Mouse (Mus musculus) MN1 (cell line): ENCODE results near the gene Tnf.

Source experiments
- DNase-seq: peaks from one replicate; pipeline ENCODE4 v3.0.0-alpha.2; 2016; ENCODE audit warnings: low spot score

Tnf gene

DNA sequence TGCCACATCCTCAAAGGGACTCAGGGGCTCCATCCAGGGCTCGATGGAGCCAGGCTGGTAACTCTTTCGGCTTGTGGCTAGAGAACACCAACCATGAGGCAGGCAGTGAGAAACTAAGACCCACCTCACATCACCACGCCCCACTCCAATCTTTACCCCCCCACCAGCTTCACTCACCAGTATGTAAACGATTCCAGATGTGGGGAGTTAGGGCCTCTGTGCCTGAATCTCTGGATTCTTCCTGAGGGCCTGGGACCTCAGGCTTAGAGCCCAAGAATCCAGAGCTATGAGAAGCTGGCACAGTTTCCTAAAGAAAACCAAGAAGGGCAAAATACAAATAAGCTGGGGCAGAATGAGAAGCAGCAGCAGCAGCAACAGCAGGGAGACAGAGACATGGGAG is 47.9 kb downstream of the Tnf start:
- no peak for DNase-seq

DNA sequence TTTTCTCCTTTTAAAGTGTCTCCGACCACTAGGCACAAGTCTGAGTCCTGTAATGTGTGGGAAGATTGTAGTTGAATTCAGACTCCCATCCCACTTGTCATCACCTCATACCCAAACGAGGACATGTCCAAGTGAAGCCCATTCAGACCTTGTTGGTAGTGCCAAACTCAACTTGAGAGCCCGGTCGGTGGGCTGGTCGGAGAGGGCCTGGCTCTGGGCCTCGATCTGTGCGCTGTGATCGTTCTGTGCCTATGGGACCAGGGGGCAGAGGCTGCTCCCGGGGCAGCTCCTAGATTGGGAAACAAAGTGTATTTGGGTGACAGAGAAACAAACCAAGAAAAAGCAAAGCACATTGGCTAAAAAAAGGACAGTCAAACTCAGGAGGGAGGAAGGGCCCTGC is 48.7 kb downstream of the Tnf start:
- DNase-seq, result no peak

DNA sequence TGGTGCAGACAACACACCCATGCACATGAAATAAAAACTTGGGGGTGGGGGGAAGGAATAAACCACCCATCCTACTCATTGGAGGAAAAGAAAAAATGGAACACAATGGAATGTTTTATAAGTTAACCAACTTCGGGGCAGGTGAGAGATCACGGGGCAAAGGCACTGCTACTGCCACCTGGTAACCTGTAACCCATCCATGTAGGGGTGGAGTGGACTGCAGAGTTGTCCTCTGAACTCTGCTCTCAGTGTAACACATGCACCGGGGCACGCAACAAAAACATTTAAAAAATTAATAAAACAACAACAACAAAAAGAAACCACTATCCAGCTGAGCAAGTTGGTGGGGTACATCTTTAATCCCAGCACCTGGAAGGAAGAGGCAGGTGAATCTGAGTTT is 49.7 kb downstream of the Tnf start:
- DNase-seq, result no peak
